ENCODE assay signal across 16 mouse cellular contexts in genomic region chr8:57737281-57737680, GRCm38 (mm10).
"Had no signal": no experiment of that assay in that cellular context is flagged by ENCODE, and none has a peak within 500 bp of the region (broad histone marks: within the 10 kb centered on the region; RNA-seq: fewer than 3 reads in every experiment).

No protein-coding gene starts in this region.

- H3K27ac ChIP-seq: neural tube, embryonic 13.5 days; neural tube, embryonic 15.5 days; stomach, embryonic 15.5 days; stomach, postnatal 0 days had no signal

- DNase-seq: retina, postnatal 1 day; right cerebral cortex, adult 18-20 months; right cerebral cortex, postnatal 14 days; right cerebral cortex, postnatal 25 days; right cerebral cortex, postnatal 4 days; spleen, adult 18-20 months; thymus, adult 18-20 months; thymus, adult 2 months; thymus, postnatal 14 days; thymus, postnatal 25 days; thymus, postnatal 36 days; thymus, postnatal 4 days had no signal

- H3K9ac ChIP-seq: neural tube, embryonic 13.5 days; neural tube, embryonic 15.5 days; stomach, embryonic 15.5 days had no signal

- H3K4me1 ChIP-seq: neural tube, embryonic 13.5 days; stomach, embryonic 15.5 days had no signal

- H3K4me2 ChIP-seq: neural tube, embryonic 13.5 days; neural tube, embryonic 15.5 days; stomach, embryonic 15.5 days had no signal

- H3K4me3 ChIP-seq: neural tube, embryonic 13.5 days; neural tube, embryonic 15.5 days; stomach, embryonic 15.5 days had no signal

- H3K9me3 ChIP-seq: neural tube, embryonic 13.5 days; neural tube, embryonic 15.5 days; stomach, embryonic 15.5 days had no signal

- H3K36me3 ChIP-seq: neural tube, embryonic 13.5 days; neural tube, embryonic 15.5 days; stomach, embryonic 15.5 days had no signal

- H3K27me3 ChIP-seq: neural tube, embryonic 13.5 days; neural tube, embryonic 15.5 days; stomach, embryonic 15.5 days had no signal
